Mouse (Mus musculus): ENCODE results near the gene Zdhhc14. TPM values are rescaled to one million over a fixed set of nuclear protein-coding genes. Genes with fewer than 3 reads are reported as not detected.

Gene Zdhhc14
- polyA plus RNA-seq, 1 experiment from 2014 or later: 10.1 TPM

GRCm38 (mm10) chr17:5666652-5667051 lies 174.3 kb downstream of the Zdhhc14 start:
- no peak overlapping the region for H3K4me2 ChIP-seq
- no peak for ATAC-seq (replicated peaks)
- WGBS: 81% methylated on average over 8 of the region's 8 CpGs

GRCm38 (mm10) chr17:5668456-5668855 lies 176.1 kb downstream of the Zdhhc14 start:
- Histone ChIP-seq H3K36me3 (replicated peaks) (no peaks in the 10 kb centered on the region), H3K4me1 (no peaks in the 10 kb centered on the region), H3K4me2 (no peak overlapping the region), H3K4me3 (no peak overlapping the region), H3K27ac (no peak overlapping the region), H3K9ac (no peak overlapping the region), H3K9me3 (no peaks in the 10 kb centered on the region), H3K27me3 (replicated peaks) (no peaks in the 10 kb centered on the region)
- 52% methylated on average over 3 of the region's 3 CpGs for WGBS
- no peak for ATAC-seq (replicated peaks)

More at GRCm38 (mm10) chr17:5666652-5667051, 174.3 kb downstream of the Zdhhc14 start:
- Histone ChIP-seq H3K27ac (no peak overlapping the region), H3K9me3 (no peaks in the 10 kb centered on the region), H3K36me3 (replicated peaks) (no peaks in the 10 kb centered on the region), H3K4me1 (no peaks in the 10 kb centered on the region), H3K4me3 (no peak overlapping the region), H3K27me3 (replicated peaks) (no peaks in the 10 kb centered on the region), H3K9ac (no peak overlapping the region)

- Histone ChIP-seq H3K36me3 (replicated peaks) (no peaks in the 10 kb centered on the region), H3K9ac (no peak overlapping the region), H3K4me3 (no peak overlapping the region), H3K9me3 (no peaks in the 10 kb centered on the region), H3K27ac (no peak overlapping the region), H3K4me1 (no peaks in the 10 kb centered on the region), H3K27me3 (replicated peaks) (no peaks in the 10 kb centered on the region), H3K4me2 (no peak overlapping the region)
- no peak for ATAC-seq (replicated peaks)
- 47% methylated on average over 7 of the region's 7 CpGs for WGBS
These were observed 176.6 kb downstream of the Zdhhc14 start for GRCm38 (mm10) chr17:5668981-5669380.

- WGBS: 59% methylated on average over 8 of the region's 8 CpGs
- Histone ChIP-seq H3K4me2 (no peak overlapping the region), H3K27me3 (replicated peaks) (no peaks in the 10 kb centered on the region), H3K4me3 (no peak overlapping the region), H3K9ac (no peak overlapping the region), H3K36me3 (replicated peaks) (no peaks in the 10 kb centered on the region), H3K9me3 (no peaks in the 10 kb centered on the region), H3K4me1 (no peaks in the 10 kb centered on the region; the same call in 1 of the 2 replicates), H3K27ac (no peak overlapping the region)
- ATAC-seq (replicated peaks): no peak
These were observed 183.6 kb downstream of the Zdhhc14 start for GRCm38 (mm10) chr17:5675951-5676350.

GRCm38 (mm10) chr17:5679315-5679714 lies 187.0 kb downstream of the Zdhhc14 start:
- Histone ChIP-seq H3K9ac (no peak overlapping the region), H3K4me3 (no peak overlapping the region), H3K27me3 (replicated peaks) (no peaks in the 10 kb centered on the region), H3K4me2 (no peak overlapping the region), H3K4me1 (no peaks in the 10 kb centered on the region; the same call in 1 of the 2 replicates), H3K36me3 (replicated peaks) (no peaks in the 10 kb centered on the region), H3K27ac (no peak overlapping the region), H3K9me3 (no peaks in the 10 kb centered on the region)
- WGBS: 28% methylated on average over 1 of the region's 1 CpGs
- ATAC-seq (replicated peaks): no peak

- no peaks in the 10 kb centered on the region for H3K4me1 ChIP-seq
- no peak overlapping the region for H3K4me3 ChIP-seq
- no peak overlapping the region for H3K4me2 ChIP-seq
- H3K27ac ChIP-seq: no peak overlapping the region
- H3K9ac ChIP-seq: no peak overlapping the region
- H3K36me3 ChIP-seq (replicated peaks): no peaks in the 10 kb centered on the region
- WGBS: 92% methylated on average over 7 of the region's 7 CpGs
- no peaks in the 10 kb centered on the region for H3K9me3 ChIP-seq
- no peaks in the 10 kb centered on the region for H3K27me3 ChIP-seq (replicated peaks)
- ATAC-seq (replicated peaks): no peak
These were observed 193.0 kb downstream of the Zdhhc14 start for GRCm38 (mm10) chr17:5685324-5685723.

- no peak overlapping the region for H3K9ac ChIP-seq
- H3K4me3 ChIP-seq: no peak overlapping the region
- H3K27ac ChIP-seq: no peak overlapping the region
- H3K36me3 ChIP-seq (replicated peaks): no peaks in the 10 kb centered on the region
- 91% methylated on average over 4 of the region's 4 CpGs for WGBS
- H3K4me2 ChIP-seq: no peak overlapping the region
- no peak for ATAC-seq (replicated peaks)
- no peaks in the 10 kb centered on the region for H3K27me3 ChIP-seq (replicated peaks)
- no peaks in the 10 kb centered on the region for H3K4me1 ChIP-seq
- H3K9me3 ChIP-seq: no peaks in the 10 kb centered on the region
These were observed 195.5 kb downstream of the Zdhhc14 start for GRCm38 (mm10) chr17:5687810-5688209.

GRCm38 (mm10) chr17:5688222-5688621 lies 195.9 kb downstream of the Zdhhc14 start:
- 89% methylated on average over 2 of the region's 2 CpGs for WGBS
- Histone ChIP-seq H3K27ac (no peak overlapping the region), H3K9ac (no peak overlapping the region), H3K9me3 (no peaks in the 10 kb centered on the region), H3K4me2 (no peak overlapping the region), H3K4me1 (no peaks in the 10 kb centered on the region), H3K27me3 (replicated peaks) (no peaks in the 10 kb centered on the region), H3K4me3 (no peak overlapping the region), H3K36me3 (replicated peaks) (no peaks in the 10 kb centered on the region)
- no peak for ATAC-seq (replicated peaks)

GRCm38 (mm10) chr17:5688669-5689068 lies 196.3 kb downstream of the Zdhhc14 start:
- Histone ChIP-seq H3K4me1 (no peaks in the 10 kb centered on the region), H3K27me3 (replicated peaks) (no peaks in the 10 kb centered on the region), H3K27ac (no peak overlapping the region), H3K9ac (no peak overlapping the region), H3K4me3 (no peak overlapping the region), H3K9me3 (no peaks in the 10 kb centered on the region), H3K4me2 (no peak overlapping the region), H3K36me3 (replicated peaks) (no peaks in the 10 kb centered on the region)
- ATAC-seq (replicated peaks): no peak

GRCm38 (mm10) chr17:5690746-5691535 lies 198.6 kb downstream of the Zdhhc14 start:
- no peak for ATAC-seq (replicated peaks)
- WGBS: 86% methylated on average over 8 of the region's 8 CpGs
- H3K4me2 ChIP-seq: no peak overlapping the region
- no peak overlapping the region for H3K27ac ChIP-seq
- no peak overlapping the region for H3K9ac ChIP-seq
- H3K4me3 ChIP-seq: no peak overlapping the region
- H3K9me3 ChIP-seq: no peaks in the 10 kb centered on the region
- no peaks in the 10 kb centered on the region for H3K36me3 ChIP-seq (replicated peaks)
- no peaks in the 10 kb centered on the region for H3K27me3 ChIP-seq (replicated peaks)
- no peaks in the 10 kb centered on the region for H3K4me1 ChIP-seq

GRCm38 (mm10) chr17:5692661-5693060 lies 200.3 kb downstream of the Zdhhc14 start:
- Histone ChIP-seq H3K4me1 (no peaks in the 10 kb centered on the region), H3K9ac (no peak overlapping the region), H3K27me3 (replicated peaks) (no peaks in the 10 kb centered on the region), H3K4me3 (no peak overlapping the region), H3K36me3 (replicated peaks) (no peaks in the 10 kb centered on the region), H3K4me2 (no peak overlapping the region), H3K27ac (no peak overlapping the region), H3K9me3 (no peaks in the 10 kb centered on the region)
- ATAC-seq (replicated peaks): no peak
- WGBS: 84% methylated on average over 3 of the region's 3 CpGs

GRCm38 (mm10) chr17:5693256-5693655 lies 200.9 kb downstream of the Zdhhc14 start:
- Histone ChIP-seq H3K4me3 (no peak overlapping the region), H3K27ac (no peak overlapping the region), H3K4me1 (no peaks in the 10 kb centered on the region), H3K4me2 (no peak overlapping the region), H3K27me3 (replicated peaks) (no peaks in the 10 kb centered on the region), H3K36me3 (replicated peaks) (no peaks in the 10 kb centered on the region), H3K9me3 (no peaks in the 10 kb centered on the region), H3K9ac (no peak overlapping the region)
- no peak for ATAC-seq (replicated peaks)
- 79% methylated on average over 7 of the region's 7 CpGs for WGBS

GRCm38 (mm10) chr17:5698447-5699096 lies 206.2 kb downstream of the Zdhhc14 start:
- ATAC-seq (replicated peaks): no peak
- 63% methylated on average over 7 of the region's 7 CpGs for WGBS

More at GRCm38 (mm10) chr17:5698447-5699096, 206.2 kb downstream of the Zdhhc14 start:
- Histone ChIP-seq H3K4me1 (no peaks in the 10 kb centered on the region), H3K4me2 (no peak overlapping the region), H3K36me3 (replicated peaks) (no peaks in the 10 kb centered on the region), H3K27ac (no peak overlapping the region), H3K4me3 (no peak overlapping the region), H3K9ac (no peak overlapping the region), H3K27me3 (replicated peaks) (no peaks in the 10 kb centered on the region), H3K9me3 (no peaks in the 10 kb centered on the region)

All from midbrain, embryonic 15.5 days (tissue).